Mouse (Mus musculus): ENCODE data around the gene Brip1.

- no peak for TF ChIP-seq CTCF (IDR thresholded peaks at IDR 0.05)
- TF ChIP-seq EP300 (IDR thresholded peaks at IDR 0.05), result no peak
Observed at GRCm38 (mm10) chr11:86106596-86106995, 94.4 kb downstream of the Brip1 start.

Data from lung, postnatal 0 days (tissue).